Mouse (Mus musculus) heart, postnatal 14 days (tissue): ENCODE results near the gene Larp1. TPM values are rescaled to one million over a fixed set of nuclear protein-coding genes. Genes with fewer than 3 reads are reported as not detected.
A peak's percentile ranks its signal among the peaks of the same experiment; 100 is the strongest.
"Not testable (repeated sequence)": the region's sequence is repeated elsewhere in the genome, so short reads cannot be mapped to it uniquely, and the experiment has no call there.

Source experiments
- DNase-seq, 2 experiments: peaks; one replicate each; pipeline ENCODE4 v3.0.0; 2021 to 2022
- intact Hi-C: fragments of 180-260 bp; cut with DNase I; formaldehyde crosslinking; loops from one replicate; pipeline ENCODE4 v1.15.1; 2025
- total RNA-seq, 2 experiments: library from RNA; stranded (reverse); gene quantifications; 2 replicates each; pipeline ENCODE4 v1.2.3; 2021

The Larp1 gene
- total RNA-seq, 2 experiments from 2014 or later = 49.8 to 52.8 TPM

DNA sequence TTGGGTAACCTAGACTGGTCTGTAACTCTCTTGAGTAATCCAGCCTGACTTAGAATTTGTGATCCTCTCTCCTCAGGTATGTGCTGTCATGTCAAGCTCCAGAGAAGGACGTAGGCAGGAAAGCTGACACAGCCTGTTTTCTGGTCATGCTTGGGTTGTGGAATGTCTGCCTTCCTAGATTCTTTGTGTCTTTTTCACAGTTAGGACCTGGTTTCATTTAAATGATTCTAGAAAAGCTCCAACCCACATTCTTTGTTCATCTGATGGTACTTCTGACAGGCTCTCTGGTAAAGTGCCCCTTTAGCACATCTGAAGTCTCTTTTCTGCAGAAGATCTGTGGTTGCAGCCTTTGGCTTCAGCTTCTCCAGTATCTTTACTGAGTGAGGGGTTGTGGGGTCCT is 15.4 kb downstream of the Larp1 start:
- intact Hi-C loops = no loop called here
- no peak for DNase-seq

DNA sequence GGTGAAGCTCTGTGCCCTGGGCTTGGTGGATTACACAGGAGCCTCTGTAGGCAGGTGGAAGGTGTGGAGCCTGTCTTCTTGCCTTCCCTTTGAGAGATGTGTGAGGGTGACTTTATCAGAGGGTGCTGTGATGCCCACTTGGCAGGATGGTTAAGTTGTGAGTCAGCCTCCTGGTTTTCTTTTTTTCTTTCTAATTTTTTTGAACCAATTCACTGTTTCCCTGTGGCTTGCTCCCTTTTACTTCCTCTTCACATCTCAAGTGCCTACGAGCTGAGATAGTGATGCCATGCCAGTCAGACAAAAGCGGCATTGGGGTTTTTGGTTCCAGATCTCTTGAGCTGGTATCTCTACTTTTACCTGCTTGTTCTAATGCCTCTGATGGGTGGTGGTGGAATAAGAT is 15.8 kb downstream of the Larp1 start:
- DNase-seq = no peak
- intact Hi-C loops = no loop called here

DNA sequence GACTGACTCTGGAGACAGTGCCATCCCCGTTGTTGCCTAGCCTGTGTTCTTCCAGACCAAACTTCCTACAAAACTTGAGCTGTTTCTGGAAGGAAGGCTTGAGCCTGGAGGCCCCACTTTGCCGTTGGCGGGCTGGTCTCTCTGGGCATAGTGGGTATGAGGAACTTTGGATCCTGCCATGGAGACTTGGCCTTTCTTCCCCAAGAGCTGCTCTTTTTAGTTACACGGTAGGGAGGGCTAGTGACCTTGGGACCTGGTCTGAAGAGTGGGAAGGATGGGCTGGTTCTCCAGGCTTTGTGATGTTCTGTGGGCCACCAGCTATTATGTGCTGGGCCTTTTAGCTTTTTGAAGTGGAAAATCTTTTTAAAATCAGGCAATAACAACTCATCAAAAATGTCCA is 17.0 kb downstream of the Larp1 start:
- DNase-seq = no peak
- intact Hi-C loops = no loop called here

DNA sequence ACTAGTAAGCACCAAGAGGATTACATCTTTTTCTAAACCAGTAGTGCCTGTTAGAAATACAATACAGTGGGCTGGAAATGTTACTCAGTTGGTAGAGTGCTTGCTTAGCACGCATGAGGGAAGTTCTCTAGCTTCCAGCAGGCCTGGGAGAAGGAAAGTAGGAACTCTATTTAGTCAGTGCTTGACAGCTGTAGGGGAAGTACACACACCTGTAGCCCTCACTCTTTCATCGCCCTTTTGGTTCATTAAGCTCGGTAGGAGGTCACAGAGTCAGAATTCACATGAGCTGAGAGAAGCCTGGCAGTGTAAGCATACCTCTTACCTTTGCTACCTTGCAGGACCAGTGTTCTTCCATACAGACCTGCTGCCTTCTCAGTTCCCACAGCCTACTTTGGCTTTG is 17.5 kb downstream of the Larp1 start:
- intact Hi-C loops = no loop called here
- no peak for DNase-seq

DNA sequence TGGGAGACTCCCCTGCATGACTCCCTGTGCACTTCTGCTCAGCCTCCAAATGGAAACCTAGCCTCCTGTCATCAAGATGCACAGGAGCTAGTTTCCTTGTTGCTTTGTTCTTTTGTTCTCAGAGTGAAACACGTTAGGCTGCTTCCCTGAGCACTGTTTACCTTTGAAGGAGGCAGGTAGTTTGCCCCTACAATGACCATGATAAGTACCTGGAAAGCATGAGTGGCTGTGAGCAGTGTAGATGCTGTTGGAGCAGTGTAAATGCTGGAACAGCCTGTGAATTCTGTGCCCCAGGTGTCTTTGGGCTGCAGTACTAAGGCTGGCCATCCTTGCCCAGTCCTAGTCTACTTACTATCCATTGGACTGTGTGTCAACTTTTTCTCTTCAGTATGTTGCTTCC is 18.0 kb downstream of the Larp1 start:
- intact Hi-C loops = no loop called here
- DNase-seq = no peak

DNA sequence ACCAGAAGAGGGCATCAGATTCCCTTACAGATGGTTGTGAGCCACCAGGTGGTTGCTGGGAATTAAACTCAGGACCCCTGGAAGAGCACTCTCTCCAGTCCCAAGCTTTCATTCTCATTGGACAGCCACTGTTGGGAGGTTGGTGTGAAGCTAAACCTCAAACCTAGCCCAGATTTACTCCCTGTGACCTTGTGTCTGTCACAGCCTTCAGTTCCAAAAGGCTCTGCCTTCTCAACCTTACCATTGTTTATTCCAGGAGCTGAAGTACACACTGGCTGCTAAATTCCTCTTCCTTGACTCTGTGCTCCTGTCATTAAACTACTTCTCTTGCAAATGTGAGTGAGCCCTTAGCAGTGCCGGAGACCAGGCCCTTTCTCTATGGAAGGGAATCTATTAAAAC is 20.1 kb downstream of the Larp1 start:
- DNase-seq = no peak
- intact Hi-C loops = no loop called here

DNA sequence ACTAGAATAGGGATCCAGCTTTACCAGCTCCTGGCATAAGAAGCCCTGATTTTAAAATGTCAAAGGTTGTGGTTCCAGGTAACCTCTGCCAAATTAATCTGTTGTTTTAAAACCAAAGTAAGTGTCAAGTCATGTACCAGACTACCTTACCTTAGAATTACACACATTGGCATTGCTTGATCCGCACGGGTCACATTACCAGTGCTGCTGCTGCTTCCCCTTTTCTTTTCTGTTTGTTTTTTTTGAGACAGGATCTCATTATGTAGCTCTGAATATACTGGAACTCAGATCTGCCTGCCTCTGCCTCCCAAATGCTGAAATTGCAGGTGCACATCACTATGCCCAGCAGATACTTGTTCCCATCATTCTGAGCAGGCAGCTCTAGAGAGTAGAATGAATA is 21.0 kb downstream of the Larp1 start:
- intact Hi-C loops = no loop called here
- no peak for DNase-seq

DNA sequence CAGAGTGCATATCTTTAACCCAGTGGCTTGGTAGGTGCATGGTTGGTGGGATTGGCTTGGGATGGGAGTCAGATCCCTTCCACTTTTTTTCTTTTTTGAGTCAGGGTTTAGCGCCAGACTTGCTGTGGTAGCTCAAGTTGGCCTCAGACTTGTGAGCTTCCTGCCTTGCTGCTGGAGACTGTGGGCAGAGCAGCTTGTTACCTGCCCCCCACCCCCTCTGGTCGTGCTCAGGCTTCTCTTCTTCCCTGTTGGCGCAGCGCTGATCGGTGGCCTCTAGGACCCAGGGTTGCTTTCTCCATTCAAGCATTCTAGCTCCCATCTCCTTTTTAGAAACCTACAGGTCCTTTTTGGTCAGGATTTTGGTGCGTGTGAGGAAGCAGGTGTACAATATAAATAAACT is 22.3 kb downstream of the Larp1 start:
- intact Hi-C loops = no loop called here

DNA sequence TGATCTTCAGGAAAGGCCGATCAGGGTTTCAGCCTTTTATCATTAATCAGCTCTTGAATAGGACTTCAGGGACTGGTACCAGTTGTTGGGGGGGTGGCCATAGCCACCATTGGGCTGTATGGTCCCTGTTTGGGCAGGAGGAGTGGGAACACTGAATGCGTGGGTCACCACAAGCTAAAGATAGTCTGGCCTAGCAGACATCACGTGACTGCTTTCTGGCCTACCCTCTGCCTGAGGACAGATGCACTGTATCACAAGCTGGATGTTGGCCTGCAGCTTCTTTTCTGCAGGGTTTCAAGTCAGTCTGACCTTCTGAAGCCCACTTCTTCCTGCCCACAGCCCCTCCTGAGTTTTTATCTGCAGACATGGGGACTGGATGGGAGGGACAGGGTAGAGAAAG is 24.8 kb downstream of the Larp1 start:
- intact Hi-C loops = no loop called here

More for the DNA sequence above, 22.3 kb downstream of the Larp1 start:
- DNase-seq = no peak

DNA sequence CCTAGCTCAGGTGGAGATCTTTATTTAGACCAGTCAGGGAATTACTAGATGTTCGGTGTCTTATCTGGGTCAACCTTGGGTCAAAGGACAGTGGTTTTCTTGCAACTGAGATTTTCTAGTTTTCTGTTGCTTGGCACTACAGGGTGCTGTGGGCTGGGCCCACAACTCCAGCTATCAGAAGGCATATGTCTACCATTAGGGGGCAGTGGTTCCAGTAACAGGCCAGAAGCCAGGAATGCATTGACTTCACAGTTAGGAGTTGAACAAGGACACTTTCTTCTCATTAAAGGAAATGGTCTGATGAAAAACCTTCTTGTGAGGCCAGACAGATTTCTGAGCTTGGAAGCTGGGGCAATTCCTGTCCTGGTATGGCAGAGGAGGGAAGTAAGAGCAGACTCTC is 30.2 kb downstream of the Larp1 start:
- DNase-seq = peak in 1 of 2 experiments; percentile 35
- intact Hi-C loops = no loop called here

More for the DNA sequence above, 24.8 kb downstream of the Larp1 start:
- peak; percentile 29 to 56 for DNase-seq

DNA sequence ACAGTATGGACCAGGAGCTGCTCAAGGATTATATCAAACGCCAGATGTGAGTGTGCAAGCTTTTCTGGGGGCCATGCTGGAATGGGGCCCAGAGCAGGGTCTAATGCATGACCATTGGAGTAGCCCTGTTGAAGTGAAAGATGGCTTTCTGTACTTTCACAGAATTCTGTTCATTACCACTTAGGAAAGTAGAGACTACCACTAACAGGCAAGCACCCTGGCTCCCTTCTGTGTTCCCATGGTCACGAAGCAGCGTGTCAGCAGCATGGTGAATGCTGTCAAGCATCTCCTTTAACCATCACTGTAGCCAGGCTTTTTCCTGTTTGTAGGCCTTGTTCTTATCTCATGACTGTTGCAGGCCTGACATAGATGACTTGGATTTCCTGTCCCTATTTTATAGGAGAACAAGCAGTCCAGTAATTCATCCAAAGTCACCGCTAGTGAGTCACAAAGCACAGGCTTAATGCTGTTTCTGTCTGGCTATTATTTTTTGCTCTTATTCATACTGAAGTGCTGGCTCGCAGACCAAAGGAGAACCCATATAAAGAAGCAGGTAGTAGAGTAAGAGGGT is 34.1 kb downstream of the Larp1 start:
- intact Hi-C loops = no loop called here
- DNase-seq = no peak

DNA sequence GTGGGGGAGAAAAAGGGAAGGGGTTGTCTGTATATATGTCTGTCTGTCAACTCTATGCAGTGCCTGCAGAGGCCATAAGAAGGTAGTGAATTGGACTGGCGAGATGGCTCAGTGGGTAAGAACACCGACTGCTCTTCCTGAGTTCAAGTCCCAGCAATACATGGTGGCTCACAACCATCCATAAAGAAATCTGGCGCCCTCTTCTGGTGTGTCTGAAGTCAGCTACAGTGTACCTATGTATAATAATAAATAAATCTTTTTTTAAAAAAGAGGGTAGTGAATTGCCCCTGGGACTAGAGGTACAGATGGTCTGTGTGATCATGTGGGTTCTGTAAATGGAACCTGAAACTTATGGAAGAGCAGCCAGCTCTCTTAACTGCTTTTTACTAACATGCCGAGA is 37.6 kb downstream of the Larp1 start:
- intact Hi-C loops = no loop called here
- no peak for DNase-seq

DNA sequence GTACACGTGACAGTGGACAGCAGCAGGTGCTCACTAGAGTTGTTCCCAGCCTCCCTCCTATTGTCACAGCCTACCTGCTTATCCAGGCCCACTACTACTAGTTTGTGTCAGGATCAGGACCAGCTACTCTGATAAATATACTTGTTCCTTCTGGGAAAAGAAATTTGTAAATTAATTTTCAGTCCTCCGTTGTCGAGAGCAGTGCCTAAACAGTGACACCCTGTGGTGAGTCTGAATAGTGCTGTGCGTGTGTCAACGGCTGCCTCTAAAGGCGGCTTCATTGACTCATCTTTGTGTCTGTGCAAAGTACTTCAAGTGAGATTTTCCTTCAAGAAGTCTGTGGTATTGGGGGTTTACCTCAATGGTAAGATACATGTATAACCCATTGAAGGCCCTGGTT is 48.6 kb downstream of the Larp1 start:
- peak; percentile 42 to 66 for DNase-seq
- intact Hi-C loops = loop anchor here (1.0 to 2.0 kb wide), 2 partner anchors 41 to 106 kb away; no protein-coding TSS in a partner anchor

DNA sequence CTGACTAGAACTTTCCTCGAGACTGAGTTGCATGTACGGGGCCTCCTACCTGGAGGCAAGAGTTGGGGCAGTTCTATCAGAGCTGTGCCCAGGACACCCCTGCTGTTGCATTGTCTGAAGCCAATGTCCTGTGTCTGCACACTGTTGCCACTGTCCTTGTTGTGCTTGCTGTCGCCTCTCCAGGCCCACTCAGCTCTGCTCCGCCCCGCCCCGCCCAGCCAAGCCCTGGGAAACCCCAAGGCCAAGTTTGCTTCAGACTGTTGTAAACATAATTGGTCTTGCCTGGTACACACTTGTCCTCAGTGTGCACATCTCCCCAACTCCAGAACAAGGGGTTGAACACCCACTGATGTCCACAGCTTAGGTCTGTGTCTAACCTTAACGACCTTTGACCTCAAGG is 50.9 kb downstream of the Larp1 start:
- DNase-seq, intact Hi-C loops: not testable (repeated sequence)

DNA sequence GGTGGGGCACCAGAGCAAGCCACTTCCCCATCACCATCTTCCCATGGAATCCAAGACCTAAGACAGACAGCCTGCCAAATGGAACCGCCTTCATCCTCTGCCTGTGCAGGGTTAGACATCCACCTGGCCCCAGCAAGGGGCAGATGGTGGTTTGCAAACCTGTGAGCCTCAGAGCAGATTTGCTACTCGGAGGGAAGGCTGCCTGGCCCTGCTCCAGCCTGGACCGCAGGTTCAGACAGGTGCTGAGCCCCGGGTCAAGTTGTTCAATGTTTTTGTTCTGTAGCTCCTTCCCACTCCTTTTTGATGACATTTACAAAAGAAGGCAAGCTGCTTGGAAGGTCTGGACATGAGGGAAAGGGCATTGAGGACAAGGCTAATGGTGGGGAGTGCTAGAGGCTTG is 52.4 kb downstream of the Larp1 start:
- DNase-seq, intact Hi-C loops: not testable (repeated sequence)

DNA sequence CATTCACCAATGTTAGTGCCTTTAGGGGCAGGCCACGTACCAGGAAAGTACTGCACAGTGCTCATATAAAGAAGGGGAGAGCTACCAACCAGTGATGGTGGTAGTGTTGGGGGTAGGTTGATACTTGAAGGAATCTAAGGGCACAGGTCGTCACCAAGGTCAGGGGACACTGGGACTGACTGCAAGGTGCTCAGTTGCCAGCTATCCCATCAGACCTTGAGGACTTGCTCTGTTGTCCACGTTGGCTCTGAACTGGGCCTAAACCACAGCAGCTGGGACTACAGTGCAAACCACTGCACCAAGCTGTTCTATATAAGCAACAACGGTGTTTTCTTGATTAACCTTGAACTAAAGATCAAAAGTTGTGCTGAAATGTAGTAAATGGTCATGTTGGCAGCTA is 53.7 kb downstream of the Larp1 start:
- intact Hi-C loops = no loop called here
- no peak for DNase-seq

DNA sequence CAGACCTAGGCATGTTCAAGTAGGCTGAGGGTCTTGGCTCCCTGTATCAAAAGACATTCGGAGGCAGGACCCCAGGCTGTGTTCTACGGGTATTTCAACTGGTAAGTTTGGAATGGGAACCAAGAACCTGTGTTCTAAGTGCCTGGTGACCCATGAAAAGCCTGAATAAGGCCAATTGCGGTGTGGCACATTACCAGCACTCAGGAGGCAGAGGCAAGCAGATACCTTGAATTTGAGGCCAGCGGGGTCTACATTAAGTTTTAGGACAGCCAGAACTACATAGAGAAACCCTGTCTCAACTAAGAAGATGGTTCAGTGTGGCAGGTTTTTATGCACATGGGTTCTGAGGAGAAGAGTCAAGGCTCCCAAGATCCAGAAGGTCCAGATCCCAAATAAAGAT is 56.2 kb downstream of the Larp1 start:
- no peak for DNase-seq
- intact Hi-C loops = no loop called here

DNA sequence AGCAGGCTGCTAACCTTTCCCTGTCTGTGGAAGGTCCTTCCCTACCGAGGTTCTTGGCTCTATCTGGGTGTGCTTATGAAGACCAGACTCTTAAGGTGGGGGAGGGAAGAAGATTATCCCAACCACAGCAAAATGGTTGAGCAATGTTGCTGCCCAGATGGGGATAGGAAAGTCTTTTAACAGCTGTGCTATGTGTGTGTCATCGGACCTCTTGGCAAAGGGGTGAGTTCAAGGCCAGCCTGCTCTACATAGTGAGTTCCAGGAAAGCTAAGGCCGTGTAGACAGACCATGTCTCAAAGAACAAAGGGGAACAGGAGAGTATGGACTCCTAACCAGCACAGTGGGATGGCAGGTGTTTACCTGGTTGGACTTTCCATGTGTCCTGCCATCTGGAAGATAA is 64.1 kb downstream of the Larp1 start:
- DNase-seq = no peak
- intact Hi-C loops = no loop called here

DNA sequence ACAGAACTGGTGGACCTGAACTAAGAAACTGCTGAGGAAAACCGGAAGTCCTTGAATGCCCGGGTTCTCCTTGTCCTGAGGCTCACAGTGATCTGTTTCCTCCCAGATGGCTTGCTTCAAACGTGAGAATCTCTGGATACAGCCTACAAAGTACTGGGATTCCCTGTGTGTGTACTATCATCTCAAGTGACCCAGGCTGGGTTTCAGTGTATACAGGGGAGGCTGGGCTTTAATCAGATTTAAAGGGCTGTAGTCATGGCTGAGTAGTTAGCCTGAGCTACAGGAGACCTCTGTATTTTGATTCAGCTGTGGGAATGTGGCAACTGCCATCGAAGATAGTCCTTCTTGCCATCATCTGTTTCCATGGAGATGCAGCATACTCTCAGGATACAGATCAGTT is 68.4 kb downstream of the Larp1 start:
- intact Hi-C loops = no loop called here
- DNase-seq = no peak

DNA sequence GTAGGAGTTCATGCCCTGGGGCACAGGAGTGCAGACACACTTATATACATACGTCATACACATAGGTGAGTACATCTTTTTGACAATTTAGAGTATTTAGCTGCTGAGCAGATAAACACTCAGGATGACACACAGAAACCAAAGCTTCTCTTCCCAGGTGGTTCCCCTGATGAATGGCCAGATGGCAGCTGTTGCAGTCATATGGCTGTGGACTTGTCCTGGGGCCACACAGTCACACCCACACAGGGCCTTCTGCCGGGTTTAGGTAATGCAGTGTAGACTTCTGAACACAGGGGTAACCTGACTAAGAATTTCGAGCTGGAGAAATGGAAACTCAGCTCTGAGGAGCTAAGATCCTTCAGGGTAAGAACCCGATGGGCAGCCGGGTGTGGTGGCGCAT is 72.9 kb downstream of the Larp1 start:
- intact Hi-C loops = no loop called here
- no peak for DNase-seq

DNA sequence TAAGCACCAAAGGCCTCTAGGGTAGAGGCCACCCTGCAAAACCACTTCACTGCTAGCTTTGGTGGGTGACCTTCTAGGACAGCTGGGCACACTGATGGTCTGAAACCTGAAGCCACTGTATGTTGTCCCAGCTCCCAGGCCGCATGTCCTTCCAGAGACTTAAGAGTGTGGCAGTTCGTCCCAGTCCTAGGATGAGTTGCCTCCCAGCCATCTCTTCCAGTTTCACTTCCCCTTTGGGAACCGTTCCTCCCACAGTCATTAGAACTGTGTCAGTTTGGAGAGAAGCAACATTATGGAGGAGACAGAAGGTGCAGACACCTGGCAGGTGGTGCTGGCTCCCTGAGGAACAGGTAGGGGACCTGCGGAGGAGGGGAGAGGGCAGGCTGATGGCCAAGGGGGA is 83.7 kb downstream of the Larp1 start:
- intact Hi-C loops = no loop called here
- peak in 1 of 2 experiments; percentile 6 for DNase-seq

DNA sequence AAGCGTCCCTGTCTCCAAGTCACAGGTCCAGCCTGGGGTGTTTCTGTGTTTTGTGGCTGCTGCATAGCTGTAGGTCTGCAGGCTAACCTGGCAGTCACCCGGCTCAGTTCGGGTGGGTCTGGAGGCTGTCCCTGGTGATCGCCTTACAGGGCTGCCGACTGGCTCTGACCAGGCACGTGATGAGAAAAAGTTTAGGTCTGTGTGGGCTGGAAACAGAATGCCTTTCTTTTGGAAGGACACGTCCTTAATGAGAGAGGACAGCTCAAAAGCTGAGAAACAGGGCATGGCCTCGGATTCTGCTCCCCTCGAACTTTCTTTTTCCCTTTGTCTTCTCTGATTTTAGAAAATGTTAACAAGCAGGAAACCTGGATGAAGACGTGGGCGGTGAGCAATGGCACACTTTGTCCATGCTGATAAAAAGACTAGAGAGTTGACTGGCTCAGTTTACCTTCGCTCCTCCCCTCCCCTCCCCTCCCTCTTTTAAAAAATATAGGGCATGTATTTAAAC is 84.2 kb downstream of the Larp1 start, which contains the start of gene Gm12248:
Gm12248 (minus strand) TSS at position 114 of the 508 bp plus-strand sequence.
- intact Hi-C loops = no loop called here
- peak; percentile 44 to 49 for DNase-seq

DNA sequence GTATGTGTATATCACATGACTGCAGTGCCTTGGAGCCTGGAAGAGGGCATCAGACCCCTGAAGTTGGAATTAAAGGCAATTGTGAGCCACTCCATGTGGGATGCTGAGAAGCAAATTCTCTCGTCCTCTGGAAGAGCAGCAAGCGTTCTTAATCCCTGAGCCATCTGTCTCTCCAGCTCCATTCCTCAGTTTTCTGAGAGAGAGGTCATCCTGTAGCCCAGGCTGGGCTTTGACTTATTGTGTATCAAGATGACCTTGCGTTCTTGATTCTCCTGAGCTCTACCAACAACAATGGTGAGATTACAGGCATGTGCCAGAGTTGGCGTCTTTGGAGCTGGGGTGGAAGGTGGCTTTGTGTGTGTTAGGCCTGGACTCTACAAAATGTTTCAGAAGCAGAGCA is 85.9 kb downstream of the Larp1 start:
- intact Hi-C loops = no loop called here
- no peak for DNase-seq
